Mouse (Mus musculus) right cerebral cortex, postnatal 36 days (tissue): Measurements from ENCODE around the gene Arap1.

Source experiments
- DNase-seq, 2 experiments: peaks; one replicate each; pipeline ENCODE4 v3.0.0; 2022; ENCODE audit warnings: low spot score in 2 of 2, mixed read lengths in 1 of 2

Arap1 gene

GRCm38 (mm10) chr7:101362791-101363191 is 14.9 kb downstream of the Arap1 start:
- DNase-seq: no peak

GRCm38 (mm10) chr7:101363914-101364313 is 16.0 kb downstream of the Arap1 start:
- no peak for DNase-seq

DNA sequence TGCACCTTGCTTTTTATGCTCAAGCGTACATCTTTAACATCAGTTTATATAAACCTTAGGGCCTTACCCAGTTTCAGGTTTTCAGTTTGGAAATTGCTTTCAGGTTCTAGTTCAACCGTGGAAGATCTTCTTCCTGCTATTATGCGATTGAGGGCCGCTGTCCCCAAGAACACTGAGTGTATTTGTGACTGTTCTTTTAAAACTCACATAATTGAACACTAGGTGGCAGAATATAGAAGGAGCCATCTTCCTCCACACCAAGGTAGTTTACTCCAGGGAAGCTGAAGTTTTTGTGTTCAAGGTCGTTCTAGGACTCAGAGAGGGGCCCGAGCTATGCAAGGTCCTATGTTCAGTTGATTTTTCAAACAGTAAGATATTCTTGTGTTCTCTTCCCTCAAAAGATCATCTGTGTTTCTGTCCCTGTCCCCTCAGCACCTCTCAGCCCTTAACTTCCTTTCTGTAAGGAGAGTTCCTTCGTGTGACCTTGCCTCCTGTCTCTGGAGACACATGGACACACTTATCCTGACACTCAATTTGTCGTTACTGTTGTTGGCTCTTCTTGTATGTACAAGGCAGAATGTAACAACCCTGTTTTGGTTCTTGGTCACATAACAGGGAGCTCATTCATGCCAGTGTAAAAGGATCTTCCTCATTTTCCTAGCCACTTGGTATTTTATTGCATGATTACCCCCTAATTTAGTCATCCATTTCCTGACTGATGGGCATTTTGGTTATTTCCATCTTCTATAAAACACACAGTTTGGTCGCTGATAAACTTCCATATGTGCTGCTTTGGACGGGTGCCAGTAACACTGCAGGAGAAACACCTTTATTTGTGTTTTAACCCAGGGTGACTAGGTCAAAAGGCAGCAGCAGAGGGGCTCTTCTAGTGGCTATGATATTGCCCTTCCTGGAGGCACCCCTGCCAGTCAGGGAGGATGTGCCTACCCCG is 20.3 kb downstream of the Arap1 start:
- DNase-seq: no peak

GRCm38 (mm10) chr7:101369666-101370065 is 21.8 kb downstream of the Arap1 start:
- DNase-seq: no peak

DNA sequence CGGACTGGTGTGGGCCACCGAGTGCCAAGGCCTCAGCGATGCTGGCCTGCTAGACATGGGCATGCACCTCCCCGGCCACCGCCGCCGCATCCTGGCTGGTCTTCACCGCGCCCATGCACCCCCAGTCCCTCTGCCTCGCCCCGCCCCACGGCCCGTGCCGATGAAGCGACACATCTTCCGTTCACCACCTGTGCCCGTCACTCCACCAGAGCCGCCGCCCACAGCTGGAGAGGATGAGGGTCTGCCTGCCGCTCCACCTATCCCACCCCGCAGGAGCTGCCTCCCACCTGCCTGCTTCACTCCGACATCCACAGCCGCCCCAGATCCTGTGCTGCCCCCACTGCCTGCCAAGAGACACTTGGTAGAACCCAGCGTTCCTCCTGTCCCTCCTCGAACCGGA is 25.2 kb downstream of the Arap1 start:
- DNase-seq: no peak

GRCm38 (mm10) chr7:101374155-101374554 is 26.3 kb downstream of the Arap1 start:
- no peak for DNase-seq

- DNase-seq: no peak
Observed at GRCm38 (mm10) chr7:101376701-101377340, 29.0 kb downstream of the Arap1 start.

- no peak for DNase-seq
Observed at GRCm38 (mm10) chr7:101377741-101378262, 29.9 kb downstream of the Arap1 start.

GRCm38 (mm10) chr7:101378285-101378684 is 30.4 kb downstream of the Arap1 start:
- no peak for DNase-seq

- no peak for DNase-seq
Observed at GRCm38 (mm10) chr7:101378796-101379465, 31.1 kb downstream of the Arap1 start.

DNA sequence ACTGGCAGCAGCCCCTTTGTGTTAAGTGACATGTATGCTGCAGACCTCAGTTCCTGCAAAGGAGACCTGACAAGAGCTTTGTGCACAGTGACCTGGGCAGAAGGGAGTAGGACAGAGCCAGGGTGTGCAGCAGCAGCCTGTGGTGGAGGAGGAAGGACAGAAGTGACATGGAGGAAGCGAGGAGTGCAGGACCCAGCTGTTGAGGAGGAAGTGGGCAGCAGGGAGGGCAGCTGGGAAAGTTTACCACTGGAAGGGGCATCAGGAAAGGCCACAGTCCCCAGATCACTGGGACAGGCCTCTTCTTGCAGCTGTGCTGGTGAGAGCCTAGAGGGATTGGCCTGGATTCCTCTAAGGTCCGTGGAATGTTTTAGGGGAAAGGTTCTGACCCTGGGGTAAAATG is 31.9 kb downstream of the Arap1 start:
- DNase-seq: no peak

DNA sequence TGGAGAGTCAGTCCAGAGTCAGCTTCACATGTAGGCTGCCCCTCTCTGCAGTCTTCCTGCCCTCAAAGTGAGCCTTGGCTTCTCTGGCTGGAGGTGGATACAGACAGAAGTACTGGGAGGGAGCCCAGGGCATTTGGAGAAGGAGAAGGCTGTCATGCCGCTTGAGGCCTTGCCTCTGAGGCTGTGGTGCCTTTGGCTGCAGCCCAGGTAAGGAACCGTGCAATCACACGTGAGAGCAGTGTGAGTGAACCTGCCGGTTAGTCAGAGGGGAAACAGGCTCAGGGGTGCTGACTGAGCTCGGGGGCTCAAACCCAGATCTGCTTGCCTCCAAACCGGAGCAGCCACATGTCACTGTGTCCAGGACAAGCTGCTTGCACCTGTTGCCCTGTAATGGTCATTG is 33.6 kb downstream of the Arap1 start:
- no peak for DNase-seq

- DNase-seq: no peak
Observed at GRCm38 (mm10) chr7:101382378-101382777, 34.5 kb downstream of the Arap1 start.

DNA sequence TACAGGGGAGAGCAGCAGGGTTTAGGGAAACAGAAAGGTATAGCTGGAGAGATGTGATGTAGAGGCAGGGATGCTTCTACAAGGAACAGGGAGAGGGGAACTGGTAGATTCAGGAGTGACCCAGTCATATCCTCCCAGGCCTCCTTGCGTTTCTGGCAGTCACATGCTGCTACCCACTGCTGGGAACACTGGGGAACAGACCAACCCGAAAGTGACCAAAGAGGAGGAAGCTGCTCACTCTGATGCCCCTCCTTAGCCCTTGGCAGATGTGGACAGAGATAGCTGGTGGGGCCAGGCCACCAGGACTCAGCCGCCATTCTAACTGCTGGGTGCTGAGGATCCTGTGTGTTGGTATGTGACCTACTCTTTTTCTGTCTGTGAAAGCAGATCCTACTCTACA is 35.9 kb downstream of the Arap1 start:
- no peak for DNase-seq

GRCm38 (mm10) chr7:101384931-101385330 is 37.1 kb downstream of the Arap1 start:
- no peak for DNase-seq

DNA sequence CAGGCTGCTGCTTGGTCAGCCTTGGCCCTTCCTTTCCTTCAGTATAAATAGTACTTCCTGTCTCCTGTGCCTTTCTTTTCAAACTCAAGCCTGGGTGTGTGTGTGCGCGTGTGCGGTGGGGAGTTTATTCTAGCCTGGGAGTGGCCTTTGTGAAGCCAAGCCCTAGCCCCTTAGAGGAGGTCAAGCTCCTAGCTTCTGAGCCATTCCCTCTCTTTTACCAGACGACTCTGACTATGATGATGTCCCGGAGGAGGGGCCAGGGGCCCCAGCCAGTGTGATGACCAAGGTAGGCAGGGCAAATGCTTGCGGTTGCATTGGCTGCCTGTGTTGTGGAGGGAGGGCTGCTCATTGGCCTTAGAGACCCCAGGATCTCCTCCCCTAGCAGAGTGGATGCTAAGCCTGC is 37.5 kb downstream of the Arap1 start:
- no peak for DNase-seq

DNA sequence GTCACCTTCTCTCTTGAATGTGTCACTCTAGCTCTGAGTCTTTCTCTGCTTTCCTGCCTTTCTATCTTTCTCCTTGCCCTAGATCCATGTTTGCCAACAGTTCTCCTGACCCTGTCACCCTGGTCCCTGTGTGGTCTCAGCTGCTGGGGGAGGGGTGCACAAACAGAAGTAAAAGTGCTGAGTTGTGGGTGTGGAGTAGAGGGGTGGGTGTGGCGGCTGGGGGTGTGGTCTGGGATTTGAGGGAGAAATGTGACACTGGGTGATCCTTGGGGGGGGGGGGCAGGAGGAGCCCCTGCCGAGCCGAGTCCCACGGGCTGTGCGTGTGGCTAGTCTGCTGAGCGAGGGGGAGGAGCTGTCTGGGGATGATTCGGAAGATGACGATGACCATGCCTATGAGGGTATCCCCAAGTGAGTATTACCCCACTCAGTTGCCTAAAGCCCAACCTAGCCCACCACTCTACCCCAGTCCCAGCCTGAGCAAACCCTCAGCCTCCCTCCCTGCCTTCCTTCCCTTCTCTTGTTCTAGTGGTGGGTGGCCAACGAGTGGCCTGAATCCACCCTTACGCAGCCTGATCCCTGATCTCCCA is 38.1 kb downstream of the Arap1 start:
- DNase-seq: no peak

DNA sequence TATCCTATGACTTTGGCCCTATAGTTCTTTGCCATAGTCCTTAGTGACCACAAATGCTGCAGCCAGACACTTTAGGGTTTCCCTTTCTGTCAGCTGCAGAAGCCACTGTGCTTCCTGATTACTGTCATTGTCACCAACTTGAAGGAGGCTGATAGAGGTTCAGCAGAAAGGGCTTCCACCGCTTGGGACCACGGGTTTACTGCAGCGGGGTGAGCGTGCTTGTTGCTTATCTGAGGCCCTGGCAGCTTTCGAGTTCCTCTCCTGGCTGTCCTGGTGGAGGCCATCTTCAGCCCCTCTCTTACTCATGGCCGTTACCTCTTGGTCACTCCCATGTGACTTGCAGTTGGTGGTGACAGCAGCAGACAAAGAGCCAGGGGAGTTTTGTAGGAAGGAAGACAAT is 41.4 kb downstream of the Arap1 start:
- no peak for DNase-seq

DNA sequence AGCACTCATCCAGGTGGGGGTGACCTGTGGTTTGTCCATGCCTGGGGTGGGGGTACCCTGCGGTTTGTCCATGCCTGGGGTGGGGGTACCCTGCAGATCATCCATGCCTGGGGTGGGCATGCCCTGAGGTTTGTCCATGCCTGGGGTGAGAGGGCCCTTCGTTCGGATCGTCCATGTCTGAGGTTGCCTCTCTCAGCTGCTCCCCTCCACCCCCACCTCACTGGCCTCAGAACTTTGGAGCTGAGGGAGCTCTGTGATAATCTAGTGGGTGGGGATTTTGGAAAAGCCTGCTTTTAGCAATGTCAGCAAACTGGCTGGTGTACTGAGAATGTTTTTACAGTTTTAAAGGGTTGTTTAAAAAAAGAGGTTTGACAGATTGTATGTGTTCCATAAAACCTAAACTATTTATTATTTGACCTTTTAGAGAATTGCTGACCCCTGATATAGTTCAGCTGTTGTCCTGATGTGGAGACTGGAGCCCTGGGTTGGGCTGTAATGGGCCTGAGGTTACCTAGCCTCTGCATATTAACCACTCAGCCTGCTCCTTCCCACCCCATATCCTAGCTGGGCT is 44.1 kb downstream of the Arap1 start:
- no peak for DNase-seq

GRCm38 (mm10) chr7:101393015-101393414 is 45.1 kb downstream of the Arap1 start:
- no peak for DNase-seq

DNA sequence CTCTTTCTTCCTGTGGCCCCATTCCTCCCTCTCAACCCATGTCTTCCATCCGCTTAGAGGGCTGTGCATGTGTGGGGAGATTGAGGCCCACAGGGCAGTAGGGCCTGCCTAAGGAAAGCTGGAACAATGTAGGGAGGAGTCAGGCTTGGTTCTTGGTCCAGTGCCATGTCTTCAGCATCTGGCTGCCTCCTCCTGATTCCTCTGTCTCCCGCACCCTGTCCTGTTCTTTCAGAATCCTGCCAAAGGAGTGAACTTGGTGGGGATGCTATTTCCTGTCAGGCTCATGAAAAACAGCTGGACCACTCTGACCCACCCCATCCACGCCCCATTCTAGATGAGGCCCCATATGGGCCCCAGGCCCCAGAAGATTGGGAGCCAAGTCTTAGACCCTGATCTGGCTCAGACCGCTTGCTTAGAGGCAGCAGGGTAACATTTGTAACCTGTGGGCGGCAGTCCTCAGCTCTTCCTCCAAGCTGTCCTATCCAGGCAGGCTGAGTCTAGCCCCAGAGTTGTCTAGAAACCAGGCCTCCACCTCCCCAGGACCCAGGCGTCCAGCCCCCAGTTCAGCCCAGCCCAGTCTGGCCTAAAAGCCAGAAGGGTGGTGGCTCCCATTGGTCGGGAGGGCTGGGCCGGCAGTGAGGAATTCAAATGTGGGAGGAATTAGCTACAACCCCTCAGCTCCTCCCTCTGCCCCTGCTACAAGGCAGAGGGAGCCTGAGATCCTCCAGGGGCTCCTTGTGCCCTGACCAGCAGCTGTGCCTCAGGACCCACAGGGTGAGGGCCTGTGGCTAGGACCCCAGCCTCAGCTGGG is 46.0 kb downstream of the Arap1 start:
- DNase-seq: no peak
